Mouse (Mus musculus) heart, adult 2 months (tissue): ENCODE measurements around the gene Olfr1158.

Experiments used
- CTCF ChIP-seq: fragments of 200-600 bp; IDR thresholded peaks from 2 replicates; pipeline ENCODE4 v1.8.1; 2022; ENCODE audit warnings: antibody characterized with exemption, mild to moderate bottlenecking, moderate library complexity
- POLR2A ChIP-seq: fragments of 200-500 bp; IDR thresholded peaks from 2 replicates; pipeline ENCODE4 v1.6.1; 2011; ENCODE audit warnings: mild to moderate bottlenecking, low read depth, low read length, control low read depth; ENCODE audit not compliant: insufficient read depth

DNA sequence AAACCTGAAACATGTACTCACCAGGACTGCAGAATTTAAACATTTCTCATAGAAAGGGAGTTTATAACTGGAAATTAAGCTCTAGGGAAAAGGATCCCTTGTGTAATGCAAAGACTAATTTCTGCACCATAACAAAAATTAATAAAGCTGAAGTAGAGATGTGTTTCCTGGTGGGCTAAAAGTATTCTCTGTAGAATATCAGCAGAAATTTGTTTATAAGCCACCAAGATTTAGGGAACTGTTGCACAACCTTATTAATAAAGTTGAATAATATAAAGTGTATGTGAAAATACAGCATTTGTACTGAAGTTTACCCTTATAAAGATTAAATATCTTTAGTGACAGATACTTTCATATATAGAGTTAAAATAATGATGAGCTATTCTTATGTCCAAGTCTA lies 36.9 kb upstream of the Olfr1158 start, which contains the start of gene Olfr1156:
- TF ChIP-seq CTCF = no peak
- TF ChIP-seq POLR2A = no peak
